Mouse (Mus musculus) kidney, postnatal 0 days (tissue): ENCODE results near the gene Acox1. TPM values are rescaled to one million over a fixed set of nuclear protein-coding genes. Genes with fewer than 3 reads are reported as not detected.
A peak's percentile ranks its signal among the peaks of the same experiment; 100 is the strongest.

ENCODE experiments used
- ATAC-seq: fragments of 200-750 bp; cut with Nextera tagmentation; replicated peaks from 2 replicates; pipeline ENCODE4 v1.8.0; 2017; ENCODE audit warnings: low read depth, moderate number of reproducible peaks, moderate TSS enrichment, moderate library complexity; ENCODE audit not compliant: low FRiP score
- DNase-seq: peaks from one replicate; pipeline ENCODE4 v3.0.0-alpha.2; 2016; ENCODE audit warnings: low spot score
- H3K27ac ChIP-seq: fragments of 300-500 bp; sonication (generic); 2 replicates; pipeline ENCODE4 v1.5.1; 2014; ENCODE audit warnings: mild to moderate bottlenecking
- H3K27me3 ChIP-seq: fragments of 300-500 bp; sonication (generic); 2 replicates; pipeline ENCODE4 v1.6.1; 2014; ENCODE audit warnings: low read length, mixed read lengths; ENCODE audit not compliant: insufficient read depth
- H3K36me3 ChIP-seq: fragments of 300-500 bp; sonication (generic); 2 replicates; pipeline ENCODE4 v1.6.1; 2014; ENCODE audit warnings: low read length, mixed read lengths; ENCODE audit not compliant: insufficient read depth
- H3K4me1 ChIP-seq: fragments of 300-500 bp; sonication (generic); replicated peaks from 2 replicates; pipeline ENCODE4 v1.6.1; 2014; ENCODE audit warnings: antibody characterized with exemption, low read length, mixed read lengths; ENCODE audit not compliant: insufficient read depth
- H3K4me2 ChIP-seq: fragments of 300-500 bp; sonication (generic); 2 replicates; pipeline ENCODE4 v1.6.1; 2014; ENCODE audit warnings: mild to moderate bottlenecking, low read length, moderate library complexity, mixed read lengths
- H3K4me3 ChIP-seq: fragments of 300-500 bp; sonication (generic); replicated peaks from 2 replicates; pipeline ENCODE4 v1.5.1; 2014; ENCODE audit warnings: low read depth, low read length
- H3K9ac ChIP-seq: fragments of 300-500 bp; sonication (generic); 2 replicates; pipeline ENCODE4 v1.6.1; 2014; ENCODE audit warnings: low read depth, low read length
- H3K9me3 ChIP-seq: fragments of 300-500 bp; sonication (generic); replicated peaks from 2 replicates; pipeline ENCODE4 v1.6.1; 2016; ENCODE audit warnings: low read length, inconsistent platforms, mixed read lengths
- CTCF ChIP-seq: IDR thresholded peaks from 2 replicates; pipeline ENCODE4 v1.5.1; 2016; ENCODE audit warnings: antibody characterized with exemption, low read depth, mild to moderate bottlenecking, moderate library complexity
- whole genome bisulfite sequencing: fragments of 180-500 bp; shearing (Covaris S2); extraction: QIAGEN DNeasy Blood & Tissue Kit; methylation state at CpG from one replicate; pipeline ENCODE4 v1.1.7; 2014; 5-methylcytosine and 5-hydroxymethylcytosine counted together
- polyA plus RNA-seq: library from polyadenylated mRNA; unstranded; fragments of >200 nt; fragmentation: Nextera tagmentation; extraction: Ambion mirVana; gene quantifications from 2 replicates; pipeline ENCODE4 v1.2.1, GENCODE M21; 2015

The Acox1 gene
- polyA plus RNA-seq, 1 experiment from 2014 or later: 55.5 TPM

GRCm38 (mm10) chr11:116127156-116127980, 71.5 kb downstream of the Acox1 start, which contains the start of gene Trim47:
Trim47 (minus strand) TSS chr11:116127210.
- H3K9ac ChIP-seq: peak within 1 kb of the TSS; percentile 40; the same call in 1 of the 2 replicates
- H3K4me3 ChIP-seq: 0 out of 2 replicates have a peak within 1 kb of the TSS, but pooled peaks have one; percentile 5
- 30% methylated on average over 22 of the region's 23 CpGs for WGBS
- H3K9me3 ChIP-seq: no peaks in the 10 kb centered on the region
- DNase-seq (peak; percentile 91), ATAC-seq (peak; percentile 39)
- peaks cover 11% of the 10 kb centered on the region for H3K4me1 ChIP-seq
- H3K27me3 ChIP-seq: no peaks in the 10 kb centered on the region
- peak within 1 kb of the TSS; percentile 1; the same call in 1 of the 2 replicates for H3K27ac ChIP-seq
- H3K4me2 ChIP-seq: peak within 1 kb of the TSS; percentile 46
- peaks cover 9% of the 10 kb centered on the region; the same call in 1 of the 2 replicates for H3K36me3 ChIP-seq
- peak; percentile 4; the same call in 1 of the 2 replicates for TF ChIP-seq CTCF

GRCm38 (mm10) chr11:116126261-116126660, 72.6 kb downstream of the Acox1 start:
- TF ChIP-seq CTCF: no peak
- Histone ChIP-seq H3K9ac (no peak overlapping the region), H3K4me1 (peaks cover 11% of the 10 kb centered on the region), H3K36me3 (peaks cover 9% of the 10 kb centered on the region; the same call in 1 of the 2 replicates), H3K4me3 (no peak overlapping the region), H3K4me2 (no peak overlapping the region), H3K27me3 (no peaks in the 10 kb centered on the region), H3K27ac (no peak overlapping the region), H3K9me3 (no peaks in the 10 kb centered on the region)
- ATAC-seq: no peak
- no peak for DNase-seq
- WGBS: 94% methylated on average over 15 of the region's 15 CpGs

Other genes starting within 250 kb of the Acox1 start
- gene Itgb4, start 224.3 kb downstream of the Acox1 start, polyA plus RNA-seq: 2.9 and 3.1 TPM in 2 replicates
- gene Galk1, start 186.3 kb downstream of the Acox1 start, polyA plus RNA-seq: 149 and 156 TPM in 2 replicates
- 1,980 and 2,021 TPM in 2 replicates for gene H3f3b, start 171.1 kb downstream of the Acox1 start, polyA plus RNA-seq
- gene Unk, start 168.7 kb downstream of the Acox1 start, polyA plus RNA-seq: 21.4 and 23.3 TPM in 2 replicates
- gene Unc13d, start 121.1 kb downstream of the Acox1 start, polyA plus RNA-seq: 0.54 and 0.75 TPM in 2 replicates
- gene Wbp2, start 112.0 kb downstream of the Acox1 start, polyA plus RNA-seq: 121 and 125 TPM in 2 replicates
- gene Trim47, start 71.8 kb downstream of the Acox1 start, polyA plus RNA-seq: 40.8 and 41.7 TPM in 2 replicates
- 3.1 and 3.3 TPM in 2 replicates for gene Trim65, start 67.9 kb downstream of the Acox1 start, polyA plus RNA-seq
- 81.1 and 89.8 TPM in 2 replicates for gene Mrpl38, start 60.2 kb downstream of the Acox1 start, polyA plus RNA-seq
- gene Fbf1, start 30.9 kb downstream of the Acox1 start, polyA plus RNA-seq: 16.8 and 20.0 TPM in 2 replicates
- gene Ten1, start 190 bp downstream of the Acox1 start, polyA plus RNA-seq: 44.0 and 47.2 TPM in 2 replicates
- gene Evpl, start 39.0 kb upstream of the Acox1 start, polyA plus RNA-seq: 3.9 and 4.1 TPM in 2 replicates
- gene Srp68, start 75.2 kb upstream of the Acox1 start, polyA plus RNA-seq: 62.1 and 69.1 TPM in 2 replicates
- gene Galr2, start 81.9 kb upstream of the Acox1 start, polyA plus RNA-seq: 0.13 and 0.18 TPM in 2 replicates
- 56.5 and 59.1 TPM in 2 replicates for gene Exoc7, start 108.2 kb upstream of the Acox1 start, polyA plus RNA-seq
- 2.5 TPM in 2 replicates for gene Foxj1, start 136.4 kb upstream of the Acox1 start, polyA plus RNA-seq
- 7.4 and 8.1 TPM in 2 replicates for gene Rnf157, start 214.0 kb upstream of the Acox1 start, polyA plus RNA-seq
- 53.5 and 53.6 TPM in 2 replicates for gene Ubald2, start 235.0 kb upstream of the Acox1 start, polyA plus RNA-seq